Comparison of ENCODE assay signal across 9 mouse cellular contexts in genomic region chr2:28755451-28755850, GRCm38 (mm10). TPM values are rescaled to one million over a fixed set of nuclear protein-coding genes. Genes with fewer than 3 reads are reported as not detected.
A peak's percentile ranks its signal among the peaks of the same experiment; 100 is the strongest.
DNase-seq lines count a peak whose midpoint lies in the region; ATAC-seq and TF ChIP-seq lines count a peak whose summit lies in the region.
"Had no signal": no experiment of that assay in that cellular context is flagged by ENCODE, and none has a peak within 500 bp of the region (broad histone marks: within the 10 kb centered on the region; RNA-seq: fewer than 3 reads in every experiment).

No protein-coding gene starts in this region.

- intact Hi-C loops in left cerebral cortex, postnatal 25 days (cut with DNase I) = loop anchor here (1.0 to 5.0 kb wide), 3 partner anchors 87 to 221 kb away; partner anchors contain the start of genes Ddx31 and Gtf3c4

- H3K27me3 ChIP-seq in intestine, embryonic 14.5 days (replicated peaks; ENCODE audit: control insufficient read depth, insufficient read depth, low read length) = 0 out of 2 replicates have a peak, but pooled peaks cover 2% of the 10 kb centered on the region
- 0 out of 2 replicates have a peak, but pooled peaks cover 4% of the 10 kb centered on the region for H3K27me3 ChIP-seq in intestine, embryonic 16.5 days (replicated peaks; ENCODE audit: control insufficient read depth, insufficient read depth, low read length)
- peaks cover 31% of the 10 kb centered on the region; the same call in 1 of the 2 replicates for H3K27me3 ChIP-seq in forebrain, postnatal 0 days (ENCODE audit: insufficient read depth, low read length)
- 0 out of 2 replicates have a peak, but pooled peaks cover 6% of the 10 kb centered on the region for H3K27me3 ChIP-seq in hindbrain, postnatal 0 days (ENCODE audit: insufficient read depth, low read length)

- H3K4me3 ChIP-seq in intestine, embryonic 14.5 days (ENCODE audit: low read depth, low read length) = no peak overlapping the region
- H3K4me3 ChIP-seq in intestine, embryonic 16.5 days (ENCODE audit: low read length) = no peak overlapping the region
- H3K4me3 ChIP-seq in forebrain, postnatal 0 days (ENCODE audit: low read depth, low read length) = no peak overlapping the region
- no peak overlapping the region for H3K4me3 ChIP-seq in hindbrain, postnatal 0 days (ENCODE audit: low read length)
- H3K4me3 ChIP-seq: embryonic facial prominence, embryonic 12.5 days had no signal

- peak; percentile 40; the same call in 1 of the 2 replicates for ATAC-seq in intestine, embryonic 14.5 days (replicated peaks; ENCODE audit: low FRiP score, low TSS enrichment, low read depth)
- ATAC-seq in intestine, embryonic 16.5 days = no peak
- ATAC-seq in forebrain, postnatal 0 days = peak; percentile 32; the same call in 1 of the 2 replicates
- no peak for ATAC-seq in hindbrain, postnatal 0 days

- DNase-seq in intestine, embryonic 14.5 days (ENCODE audit: low spot score) = peak; percentile 95
- peak; percentile 73 for DNase-seq in c-Kit-positive CD71-positive TER-119-positive erythroid progenitor cells, embryonic 14.5 days (ENCODE audit: low spot score)
- peak; percentile 91 for DNase-seq in forebrain, postnatal 0 days
- DNase-seq in hindbrain, postnatal 0 days (ENCODE audit: low spot score) = peak; percentile 92
- DNase-seq in left cerebral cortex, postnatal 25 days (ENCODE audit: low spot score in 2 of 2) = peak; percentile 80 to 86
- DNase-seq in monocyte, adult 2 months (ENCODE audit: low read depth in 1 of 2, low spot score in 2 of 2) = peak; percentile 27 to 55
- DNase-seq in spleen, postnatal 4 days (ENCODE audit: low spot score in 2 of 2) = peak; percentile 76 to 91

- H3K9me3 ChIP-seq in intestine, embryonic 14.5 days (ENCODE audit: control insufficient read depth, low read length) = no peaks in the 10 kb centered on the region
- H3K9me3 ChIP-seq in intestine, embryonic 16.5 days (ENCODE audit: control insufficient read depth, low read length) = no peaks in the 10 kb centered on the region
- H3K9me3 ChIP-seq in forebrain, postnatal 0 days (ENCODE audit: low read length) = no peaks in the 10 kb centered on the region
- H3K9me3 ChIP-seq in hindbrain, postnatal 0 days (ENCODE audit: low read length) = no peaks in the 10 kb centered on the region
- H3K9me3 ChIP-seq: embryonic facial prominence, embryonic 12.5 days had no signal

- H3K9ac ChIP-seq in intestine, embryonic 14.5 days (ENCODE audit: low read length) = no peak overlapping the region
- H3K9ac ChIP-seq in intestine, embryonic 16.5 days (ENCODE audit: low read depth, low read length) = no peak overlapping the region
- no peak overlapping the region for H3K9ac ChIP-seq in forebrain, postnatal 0 days
- H3K9ac ChIP-seq in hindbrain, postnatal 0 days (replicated peaks; ENCODE audit: low read length) = no peak overlapping the region
- H3K9ac ChIP-seq: embryonic facial prominence, embryonic 12.5 days had no signal

- no peak overlapping the region for H3K4me2 ChIP-seq in intestine, embryonic 14.5 days (ENCODE audit: low read length)
- no peak overlapping the region for H3K4me2 ChIP-seq in intestine, embryonic 16.5 days (ENCODE audit: low read depth, low read length)
- no peak overlapping the region for H3K4me2 ChIP-seq in forebrain, postnatal 0 days (ENCODE audit: low read depth)
- no peak overlapping the region for H3K4me2 ChIP-seq in hindbrain, postnatal 0 days (ENCODE audit: low read depth, low read length)
- H3K4me2 ChIP-seq: embryonic facial prominence, embryonic 12.5 days had no signal

- peak; percentile 92 for TF ChIP-seq CTCF in forebrain, postnatal 0 days (IDR thresholded peaks at IDR 0.05; ENCODE audit: low read depth)
- TF ChIP-seq CTCF in hindbrain, postnatal 0 days (IDR thresholded peaks at IDR 0.05; ENCODE audit: low read depth) = peak; percentile 90

- H3K4me1 ChIP-seq in intestine, embryonic 14.5 days (replicated peaks; ENCODE audit: control insufficient read depth, insufficient read depth, low read length) = peaks cover 11% of the 10 kb centered on the region; the same call in 1 of the 2 replicates
- no peaks in the 10 kb centered on the region for H3K4me1 ChIP-seq in intestine, embryonic 16.5 days (ENCODE audit: control insufficient read depth, insufficient read depth, low read length)
- 0 out of 2 replicates have a peak, but pooled peaks cover 2% of the 10 kb centered on the region for H3K4me1 ChIP-seq in forebrain, postnatal 0 days (ENCODE audit: insufficient read depth)
- peaks cover 15% of the 10 kb centered on the region; the same call in 1 of the 2 replicates for H3K4me1 ChIP-seq in hindbrain, postnatal 0 days (ENCODE audit: insufficient read depth, low read length)

- no peak overlapping the region for H3K27ac ChIP-seq in intestine, embryonic 14.5 days (ENCODE audit: low read depth)
- H3K27ac ChIP-seq in intestine, embryonic 16.5 days (ENCODE audit: low read length) = no peak overlapping the region
- H3K27ac ChIP-seq in forebrain, postnatal 0 days (ENCODE audit: low read depth, low read length) = no peak overlapping the region
- H3K27ac ChIP-seq in hindbrain, postnatal 0 days = no peak overlapping the region
- H3K27ac ChIP-seq: embryonic facial prominence, embryonic 12.5 days had no signal

- H3K36me3 ChIP-seq in intestine, embryonic 14.5 days (ENCODE audit: control insufficient read depth, insufficient read depth, low read length) = no peaks in the 10 kb centered on the region
- H3K36me3 ChIP-seq in intestine, embryonic 16.5 days (ENCODE audit: control insufficient read depth, insufficient read depth, low read length) = no peaks in the 10 kb centered on the region
- H3K36me3 ChIP-seq in forebrain, postnatal 0 days (ENCODE audit: insufficient read depth) = no peaks in the 10 kb centered on the region
- no peaks in the 10 kb centered on the region for H3K36me3 ChIP-seq in hindbrain, postnatal 0 days (ENCODE audit: insufficient read depth, low read length)
- H3K36me3 ChIP-seq: embryonic facial prominence, embryonic 12.5 days had no signal

- 4% methylated on average over 7 of the region's 7 CpGs for whole genome bisulfite sequencing in intestine, embryonic 14.5 days
- 3% methylated on average over 7 of the region's 7 CpGs for WGBS in intestine, embryonic 16.5 days
- 3% methylated on average over 7 of the region's 7 CpGs for WGBS in forebrain, postnatal 0 days
- 4% methylated on average over 7 of the region's 7 CpGs for WGBS in hindbrain, postnatal 0 days

RNA-seq across cellular contexts. Expression of gene Ak8, which starts 55.5 kb away (rescaled TPM):
- 0.19 and 1.3 TPM in 2 replicates for polyA plus RNA-seq in intestine, embryonic 14.5 days (2014; fragmentation: Nextera tagmentation; extraction: Ambion mirVana)
- 0.22 and 0.35 TPM in 2 replicates for polyA plus RNA-seq in intestine, embryonic 16.5 days (2015; fragmentation: Nextera tagmentation; extraction: Ambion mirVana)
- 1.1 and 1.7 TPM in 2 replicates for total RNA-seq in forebrain, postnatal 0 days (2014; rRNA removed)
- 3.4 and 5.2 TPM in 2 replicates for polyA plus RNA-seq in forebrain, postnatal 0 days (2015; fragmentation: Nextera tagmentation; extraction: Ambion mirVana)
- 0.58 and 1.6 TPM in 2 replicates for total RNA-seq in hindbrain, postnatal 0 days (2014; rRNA removed)
- polyA plus RNA-seq in hindbrain, postnatal 0 days (2015; fragmentation: Nextera tagmentation; extraction: Ambion mirVana) = 3.3 and 3.5 TPM in 2 replicates
- total RNA-seq in left cerebral cortex, postnatal 25 days (2021) = 1 to 10 TPM in 1 of 2 experiments, under 1 TPM in 1; 0.89 to 1.7 TPM

RNA-seq across cellular contexts. Expression of gene Spaca9, which starts 55.9 kb away (rescaled TPM):
- polyA plus RNA-seq in intestine, embryonic 14.5 days (2014; fragmentation: Nextera tagmentation; extraction: Ambion mirVana) = 1.3 and 1.6 TPM in 2 replicates
- 0.50 and 1.1 TPM in 2 replicates for polyA plus RNA-seq in intestine, embryonic 16.5 days (2015; fragmentation: Nextera tagmentation; extraction: Ambion mirVana)
- not detected in 2 replicates for total RNA-seq in forebrain, postnatal 0 days (2014; rRNA removed)
- 3.1 and 3.6 TPM in 2 replicates for polyA plus RNA-seq in forebrain, postnatal 0 days (2015; fragmentation: Nextera tagmentation; extraction: Ambion mirVana)
- total RNA-seq in hindbrain, postnatal 0 days (2014; rRNA removed) = 0.89 TPM in 1 of 2 replicates, not detected in the other
- polyA plus RNA-seq in hindbrain, postnatal 0 days (2015; fragmentation: Nextera tagmentation; extraction: Ambion mirVana) = 2.9 and 3.7 TPM in 2 replicates
- total RNA-seq in left cerebral cortex, postnatal 25 days (2021) = not detected

Comparison
In these comparisons a context has a peak if more than half of its experiments do, and no peak if none do; other contexts are left out.
1. ATAC-seq: peak in intestine, embryonic 14.5 days (single experiment) and forebrain, postnatal 0 days (single experiment); none in intestine, embryonic 16.5 days (single experiment) and hindbrain, postnatal 0 days (single experiment).
2. DNase-seq: peak in every context shown above with its lines; median percentile 95 in intestine, embryonic 14.5 days; 92 in hindbrain, postnatal 0 days; 91 in forebrain, postnatal 0 days; 84 in spleen, postnatal 4 days; 83 in left cerebral cortex, postnatal 25 days; 73 in c-Kit-positive CD71-positive TER-119-positive erythroid progenitor cells, embryonic 14.5 days; 41 in monocyte, adult 2 months.